Mouse (Mus musculus): Measurements from ENCODE around the gene Gcfc2.

The Gcfc2 gene

GRCm38 (mm10) chr6:81923523-81924142, at the start of gene Gcfc2:
TSS of gene Gcfc2 (plus strand) at chr6:81923669.
- DNase-seq (ENCODE audit: low spot score) = peak; percentile 96

GRCm38 (mm10) chr6:81895678-81896230, 27.7 kb upstream of the Gcfc2 start:
- DNase-seq (ENCODE audit: low spot score) = no peak

- DNase-seq (ENCODE audit: low spot score) = no peak
These were observed 13.1 kb upstream of the Gcfc2 start for GRCm38 (mm10) chr6:81910302-81910855.

GRCm38 (mm10) chr6:81911244-81911643, 12.2 kb upstream of the Gcfc2 start:
- no peak for DNase-seq (ENCODE audit: low spot score)

GRCm38 (mm10) chr6:81911713-81912112, 11.8 kb upstream of the Gcfc2 start:
- no peak for DNase-seq (ENCODE audit: low spot score)

- no peak for DNase-seq (ENCODE audit: low spot score)
These were observed 11.3 kb upstream of the Gcfc2 start for GRCm38 (mm10) chr6:81912177-81912576.

- peak; percentile 17 for DNase-seq (ENCODE audit: low spot score)
These were observed 835 bp downstream of the Gcfc2 start for GRCm38 (mm10) chr6:81924304-81924703.

GRCm38 (mm10) chr6:81929402-81929801, 5.9 kb downstream of the Gcfc2 start:
- no peak for DNase-seq (ENCODE audit: low spot score)

GRCm38 (mm10) chr6:81933281-81933680, 9.8 kb downstream of the Gcfc2 start:
- DNase-seq (ENCODE audit: low spot score) = no peak

GRCm38 (mm10) chr6:81941718-81942117, 18.2 kb downstream of the Gcfc2 start:
- no peak for DNase-seq (ENCODE audit: low spot score)

- no peak for DNase-seq (ENCODE audit: low spot score)
These were observed 19.8 kb downstream of the Gcfc2 start for GRCm38 (mm10) chr6:81943281-81943680.

- no peak for DNase-seq (ENCODE audit: low spot score)
These were observed 21.0 kb downstream of the Gcfc2 start for GRCm38 (mm10) chr6:81944432-81944831.

GRCm38 (mm10) chr6:81946906-81947305, 23.4 kb downstream of the Gcfc2 start:
- no peak for DNase-seq (ENCODE audit: low spot score)

GRCm38 (mm10) chr6:81955133-81955532, 31.7 kb downstream of the Gcfc2 start:
- no peak for DNase-seq (ENCODE audit: low spot score)

GRCm38 (mm10) chr6:81956399-81956798, 32.9 kb downstream of the Gcfc2 start:
- DNase-seq (ENCODE audit: low spot score) = peak; percentile 58

- DNase-seq (ENCODE audit: low spot score) = no peak
These were observed 34.5 kb downstream of the Gcfc2 start for GRCm38 (mm10) chr6:81957992-81958391.

GRCm38 (mm10) chr6:81959866-81960265, 36.4 kb downstream of the Gcfc2 start:
- no peak for DNase-seq (ENCODE audit: low spot score)

- DNase-seq (ENCODE audit: low spot score) = no peak
These were observed 36.8 kb downstream of the Gcfc2 start for GRCm38 (mm10) chr6:81960284-81960683.

- peak; percentile 93 for DNase-seq (ENCODE audit: low spot score)
These were observed 42.0 kb downstream of the Gcfc2 start, which contains the start of gene Mrpl19 for GRCm38 (mm10) chr6:81965296-81966067. TSS of gene Mrpl19 (minus strand) at chr6:81965958.

GRCm38 (mm10) chr6:81966068-81966544, 42.6 kb downstream of the Gcfc2 start:
- no peak for DNase-seq (ENCODE audit: low spot score)

- DNase-seq (ENCODE audit: low spot score) = peak; percentile 35
These were observed 47.7 kb downstream of the Gcfc2 start for GRCm38 (mm10) chr6:81971196-81971595.

- no peak for DNase-seq (ENCODE audit: low spot score)
These were observed 49.1 kb downstream of the Gcfc2 start for GRCm38 (mm10) chr6:81972595-81972994.

Measured in retina, embryonic 14.5 days (tissue).